Mouse (Mus musculus) neural tube, embryonic 10.5 days (tissue): ENCODE results near the gene Gm44579.

Experiments
- DNase-seq: peaks from one replicate; pipeline ENCODE4 v3.0.0-alpha.2; 2017; ENCODE audit warnings: low spot score; ENCODE audit errors: extremely low spot score

The Gm44579 gene

GRCm38 (mm10) chr15:98136871-98137270 lies 83.9 kb downstream of the Gm44579 start:
- DNase-seq, result no peak
